Mouse (Mus musculus): ENCODE results near the gene Cfap54.

Cfap54 gene

GRCm38 (mm10) chr10:93081133-93081779 lies at the start of gene Cfap54:
Gene Cfap54 (minus strand): TSS chr10:93081618.
- peak; percentile 96 for DNase-seq (ENCODE audit: low read depth, low spot score)

DNA sequence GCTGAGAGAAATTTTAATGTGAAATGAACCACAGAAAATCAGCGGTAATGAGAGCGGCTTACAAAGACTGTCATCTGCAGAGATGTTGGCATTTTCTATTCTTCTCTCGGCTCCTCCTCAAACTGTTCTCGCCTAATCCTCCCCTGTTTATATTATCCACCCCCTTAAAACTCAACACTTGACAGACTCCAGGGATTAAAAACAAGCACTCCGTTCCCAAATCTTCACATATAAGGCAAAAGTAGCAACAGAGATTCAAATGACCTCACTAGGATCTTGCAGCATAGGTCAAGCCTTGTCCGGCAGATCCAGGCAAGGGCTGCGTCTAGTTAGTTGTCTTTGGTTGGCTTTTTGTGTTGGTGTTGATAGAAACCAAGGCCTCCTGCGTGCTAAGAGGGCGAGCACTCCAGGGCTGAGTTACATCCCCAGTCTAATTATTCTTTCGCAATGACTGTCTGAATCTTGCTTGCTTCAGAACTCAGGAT lies 49.1 kb upstream of the Cfap54 start:
- no peak for DNase-seq (ENCODE audit: low read depth, low spot score)

- no peak for DNase-seq (ENCODE audit: low read depth, low spot score)
Measured at GRCm38 (mm10) chr10:93129904-93130455, 48.6 kb upstream of the Cfap54 start.

DNA sequence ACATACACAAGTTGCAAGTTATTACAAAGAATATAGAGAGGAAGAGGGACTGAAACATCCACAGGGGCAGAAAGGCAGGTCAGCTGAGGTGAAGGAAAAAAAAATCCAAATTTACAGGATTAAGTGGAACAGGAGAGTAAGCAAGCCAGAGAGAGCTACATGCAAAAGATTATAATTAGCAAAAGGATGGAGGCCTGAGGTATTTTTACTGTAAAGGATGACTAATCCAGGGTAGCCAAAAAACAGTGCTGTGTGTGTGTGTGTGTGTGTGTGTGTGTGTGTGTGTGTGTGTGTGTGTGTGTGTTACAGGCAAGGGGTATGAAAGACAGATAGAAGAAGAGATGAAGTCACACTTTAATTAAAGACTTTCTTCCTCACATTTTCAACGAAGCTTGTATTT lies 47.9 kb upstream of the Cfap54 start:
- no peak for DNase-seq (ENCODE audit: low read depth, low spot score)

GRCm38 (mm10) chr10:93128566-93128965 lies 47.1 kb upstream of the Cfap54 start:
- no peak for DNase-seq (ENCODE audit: low read depth, low spot score)

DNA sequence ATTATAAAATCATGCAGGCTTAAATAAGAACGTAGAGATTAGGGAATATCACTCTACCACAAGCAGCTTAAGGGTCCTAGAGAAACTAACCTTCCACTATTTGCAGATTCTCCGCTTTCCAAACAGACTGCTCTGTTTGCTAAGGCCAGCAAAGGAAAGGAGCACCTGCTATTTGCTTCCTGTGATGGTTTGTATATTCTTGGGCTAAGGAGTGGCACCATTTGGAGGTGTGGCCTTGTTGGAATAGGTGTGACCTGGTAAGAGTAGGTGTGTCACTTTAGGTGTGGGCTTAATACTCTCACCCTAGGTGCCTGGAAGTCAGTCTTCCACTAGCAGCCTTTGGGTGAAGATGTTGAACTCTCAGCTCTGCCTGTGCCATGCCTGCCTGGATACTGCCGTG lies 44.6 kb upstream of the Cfap54 start:
- DNase-seq (ENCODE audit: low read depth, low spot score) = no peak

DNA sequence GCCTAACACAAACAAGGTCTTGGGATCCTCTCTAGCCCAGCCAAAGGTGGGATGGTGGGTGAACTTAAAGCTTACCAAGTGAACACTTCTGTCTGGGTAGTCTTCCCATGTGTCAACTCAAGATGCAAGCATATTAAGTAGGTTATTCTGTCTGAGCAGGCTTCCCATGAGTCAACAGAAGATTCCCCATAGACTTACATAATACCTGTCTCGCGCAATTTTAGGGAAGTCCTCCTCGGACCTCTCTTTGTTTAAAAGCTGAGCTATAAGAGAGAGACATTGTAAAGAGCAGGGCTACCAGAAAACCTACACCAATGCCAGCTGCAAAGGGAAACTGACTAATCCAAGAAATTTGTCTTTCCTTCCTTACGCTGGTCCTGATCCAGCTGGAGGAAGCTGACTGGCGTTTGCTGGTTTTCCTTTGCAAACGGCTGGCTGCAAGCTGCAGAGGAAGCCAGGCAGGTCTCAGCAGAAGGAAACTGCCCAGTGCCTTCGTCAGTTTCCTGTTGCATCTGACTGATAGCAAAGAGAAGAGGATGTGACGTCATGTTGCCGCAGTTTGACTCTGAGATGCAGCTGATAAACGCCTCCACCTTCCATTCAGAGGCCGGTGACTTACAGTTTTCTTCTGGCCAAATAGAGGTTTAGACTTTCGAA lies 42.7 kb upstream of the Cfap54 start:
- DNase-seq (ENCODE audit: low read depth, low spot score) = no peak

- no peak for DNase-seq (ENCODE audit: low read depth, low spot score)
Measured at GRCm38 (mm10) chr10:93123310-93123709, 41.9 kb upstream of the Cfap54 start.

- no peak for DNase-seq (ENCODE audit: low read depth, low spot score)
Measured at GRCm38 (mm10) chr10:93122399-93123184, 41.2 kb upstream of the Cfap54 start.

DNA sequence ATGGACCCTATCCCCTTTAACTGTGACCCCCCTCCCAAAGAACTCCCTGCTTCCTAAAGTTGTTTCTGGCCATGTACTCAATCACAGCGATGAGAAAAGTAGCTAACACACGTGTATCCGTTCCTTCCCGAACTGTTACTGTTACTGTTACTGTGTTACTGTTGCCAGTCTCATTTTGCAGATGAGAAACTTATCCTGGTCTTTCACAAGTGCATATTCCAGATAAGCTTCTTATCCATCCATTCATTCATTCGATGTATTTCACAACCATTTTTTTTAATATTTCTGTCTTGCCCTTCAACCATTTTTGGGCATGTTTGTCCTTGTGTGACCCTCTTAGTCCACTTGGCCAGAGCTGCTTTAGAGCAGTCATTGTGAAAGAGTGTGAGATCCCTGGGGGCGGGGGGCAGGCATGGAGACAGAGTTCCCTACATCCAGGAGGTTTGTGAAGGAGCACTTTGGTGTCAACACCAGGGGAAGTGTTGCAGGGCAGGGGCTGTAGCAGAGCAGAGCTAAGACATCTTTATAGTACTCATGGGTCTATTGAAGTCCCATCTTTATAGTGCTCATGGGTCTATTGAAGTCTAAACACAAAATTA lies 39.9 kb upstream of the Cfap54 start:
- DNase-seq (ENCODE audit: low read depth, low spot score) = no peak

GRCm38 (mm10) chr10:93119809-93120208 lies 38.4 kb upstream of the Cfap54 start:
- no peak for DNase-seq (ENCODE audit: low read depth, low spot score)

DNA sequence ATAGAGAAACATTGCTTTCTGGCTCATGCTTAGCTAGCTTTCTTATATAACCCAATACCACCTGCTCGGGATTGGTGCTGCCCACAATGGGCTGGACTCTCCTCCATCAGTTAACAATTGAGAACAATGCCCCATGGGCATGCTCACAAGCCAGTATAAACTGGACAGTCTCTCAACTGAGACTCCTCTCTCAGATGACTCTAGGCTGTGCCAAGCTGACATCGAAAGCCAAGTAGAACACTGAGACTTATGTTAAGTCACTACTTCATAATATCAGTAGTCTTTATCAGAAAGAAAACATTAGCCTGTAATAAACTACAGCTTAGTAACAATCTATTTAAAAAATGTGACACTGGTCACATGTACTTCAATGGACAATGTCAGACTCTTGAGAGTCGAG lies 35.2 kb upstream of the Cfap54 start:
- no peak for DNase-seq (ENCODE audit: low read depth, low spot score)

GRCm38 (mm10) chr10:93115743-93116142 lies 34.3 kb upstream of the Cfap54 start:
- DNase-seq (ENCODE audit: low read depth, low spot score) = no peak

DNA sequence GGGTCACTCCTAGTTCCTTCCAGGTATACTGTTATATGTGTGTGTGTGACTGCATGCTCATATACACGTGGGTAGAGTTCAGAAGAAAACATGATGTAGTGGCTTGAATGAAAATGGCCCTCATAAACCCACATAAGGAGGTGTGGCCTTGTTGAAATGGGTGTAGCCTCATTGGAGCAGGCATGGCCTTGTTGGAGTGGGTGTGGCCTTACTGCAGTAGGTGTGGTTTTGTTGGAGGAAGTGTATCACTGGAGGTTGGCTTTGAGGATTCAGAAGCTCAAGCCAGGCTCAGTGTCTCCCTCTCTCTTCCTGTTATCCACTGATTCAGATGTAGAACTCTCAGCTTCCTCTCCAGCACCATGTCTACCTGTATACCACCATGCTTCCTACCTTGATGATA lies 33.4 kb upstream of the Cfap54 start:
- peak; percentile 38 for DNase-seq (ENCODE audit: low read depth, low spot score)

DNA sequence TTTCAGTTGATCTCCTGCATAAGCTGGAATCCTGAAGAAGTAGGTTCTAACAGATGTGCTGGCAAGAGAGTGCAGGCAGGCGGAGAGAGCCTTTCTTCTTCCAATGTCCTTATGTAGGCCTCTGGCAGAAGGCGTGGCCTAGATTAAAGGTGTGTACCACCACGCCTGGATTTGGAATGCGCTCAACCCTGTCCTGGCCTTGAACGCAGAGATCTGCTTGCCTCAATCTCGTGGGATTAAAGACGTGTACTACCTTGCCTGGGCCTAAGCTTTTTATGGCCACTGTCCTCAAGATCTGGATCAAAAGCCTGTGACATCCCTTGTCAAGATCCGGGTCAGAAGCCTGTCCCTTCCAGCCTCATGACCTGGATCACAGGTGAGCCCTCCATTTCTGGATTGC lies 32.5 kb upstream of the Cfap54 start:
- peak; percentile 33 for DNase-seq (ENCODE audit: low read depth, low spot score)

- no peak for DNase-seq (ENCODE audit: low read depth, low spot score)
Measured at GRCm38 (mm10) chr10:93112021-93112420, 30.6 kb upstream of the Cfap54 start.

DNA sequence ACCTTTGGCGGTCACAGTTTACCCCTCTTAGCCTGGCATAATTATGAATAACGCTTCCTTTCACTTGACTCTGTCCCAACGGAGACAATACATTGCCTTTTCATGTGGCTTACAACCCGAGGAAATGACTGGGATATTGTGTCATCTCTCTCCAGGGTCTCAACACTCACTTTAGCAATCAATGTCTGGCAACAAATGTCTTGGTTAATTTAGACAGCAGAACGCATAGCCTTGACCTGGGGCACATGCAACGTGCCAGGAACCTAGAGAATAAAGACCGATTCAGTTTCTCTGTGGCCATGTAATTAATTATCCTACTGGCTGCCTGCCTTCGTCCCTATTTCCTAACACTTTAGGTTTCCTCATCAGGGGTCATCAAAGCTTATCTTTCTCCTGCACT lies 30.0 kb upstream of the Cfap54 start:
- DNase-seq (ENCODE audit: low read depth, low spot score) = no peak

GRCm38 (mm10) chr10:93105358-93105757 lies 23.9 kb upstream of the Cfap54 start:
- peak; percentile 26 for DNase-seq (ENCODE audit: low read depth, low spot score)

GRCm38 (mm10) chr10:93104357-93104756 lies 22.9 kb upstream of the Cfap54 start:
- DNase-seq (ENCODE audit: low read depth, low spot score) = no peak

DNA sequence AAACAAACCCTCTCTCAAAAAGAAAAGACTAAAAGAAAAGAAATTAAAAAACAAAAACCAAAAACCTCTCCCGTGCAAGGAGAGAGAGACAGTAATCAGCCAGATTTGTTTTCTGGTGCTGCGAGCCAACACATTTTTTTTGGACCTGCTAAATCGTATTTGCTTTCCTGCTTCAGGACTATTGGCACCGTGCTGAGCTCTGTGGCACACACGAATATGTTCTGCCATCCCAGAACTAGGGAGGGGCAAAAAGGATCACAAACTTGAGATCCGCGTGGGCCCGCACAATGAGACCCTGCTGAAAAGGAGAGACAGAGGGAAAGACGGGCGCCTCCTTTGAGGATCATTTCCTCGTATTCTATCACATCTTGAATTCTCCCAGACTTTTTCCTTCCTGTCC lies 22.3 kb upstream of the Cfap54 start:
- no peak for DNase-seq (ENCODE audit: low read depth, low spot score)

- no peak for DNase-seq (ENCODE audit: low read depth, low spot score)
Measured at GRCm38 (mm10) chr10:93102321-93102720, 20.9 kb upstream of the Cfap54 start.
